Mouse (Mus musculus): ENCODE results near the gene Brd4.

Gene Brd4

DNA sequence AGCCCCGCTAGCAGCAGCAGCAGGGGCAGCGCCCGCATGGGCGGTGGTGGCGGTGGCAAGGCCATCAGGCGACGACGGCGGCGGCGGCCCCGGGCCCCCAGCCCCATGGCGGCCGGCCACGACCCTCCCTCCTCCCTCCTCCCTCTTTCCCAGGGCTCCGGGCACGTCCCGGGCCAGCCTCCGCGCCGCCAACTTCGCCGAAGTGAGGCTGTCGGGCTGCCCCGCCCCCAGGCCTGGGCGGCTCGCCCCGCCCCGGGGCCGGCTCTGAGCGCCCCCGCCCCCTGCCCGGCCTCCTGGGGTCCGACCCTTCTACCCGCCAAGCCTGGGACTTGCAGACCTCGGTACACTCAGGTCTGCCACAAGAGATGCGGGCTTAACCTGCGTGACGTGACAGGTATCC is 117.8 kb downstream of the Brd4 start, which contains the start of gene Notch3:
Notch3 (minus strand) TSS at position 166 of the 400 bp plus-strand sequence.
- no peak for DNase-seq (ENCODE audit: low spot score)

DNA sequence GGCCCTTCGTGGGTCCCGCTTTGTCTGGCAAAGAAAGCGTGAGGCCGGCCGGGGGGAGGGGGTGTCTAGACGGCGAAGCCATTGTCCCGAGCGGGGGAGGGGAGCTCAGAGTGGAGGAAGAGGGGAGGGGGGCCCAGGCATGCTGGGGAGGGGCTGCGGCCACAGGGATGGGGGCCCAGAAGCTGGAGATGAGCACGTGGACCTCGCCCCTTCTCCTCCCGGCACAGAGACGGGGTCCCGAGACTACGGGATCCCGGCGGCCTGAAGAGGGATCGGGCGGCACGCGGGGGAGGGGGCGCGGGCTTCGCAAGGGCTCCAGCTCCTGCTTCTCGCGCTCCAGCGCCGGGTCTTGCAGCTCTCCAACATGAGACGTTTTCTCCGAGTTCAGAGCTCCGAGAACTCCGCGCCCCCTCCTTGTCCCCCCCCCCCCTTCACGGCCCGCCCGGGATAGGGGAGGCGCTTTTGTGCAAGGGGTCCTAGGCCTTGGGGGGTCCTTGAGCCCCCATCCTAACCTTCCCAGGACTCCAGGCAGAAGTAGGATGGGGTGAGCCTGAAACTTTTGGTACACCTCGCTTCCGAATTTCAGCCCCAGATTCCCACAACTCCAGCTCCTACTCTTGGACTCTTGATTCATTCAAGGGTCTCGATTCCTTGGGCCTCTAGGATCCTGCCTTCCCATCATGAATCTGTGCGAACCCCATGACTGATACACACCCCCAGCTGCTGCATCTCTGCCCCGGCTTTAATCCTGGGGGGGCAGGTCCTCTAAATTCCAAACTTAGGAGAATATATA is 118.5 kb downstream of the Brd4 start:
- DNase-seq (ENCODE audit: low spot score): no peak

DNA sequence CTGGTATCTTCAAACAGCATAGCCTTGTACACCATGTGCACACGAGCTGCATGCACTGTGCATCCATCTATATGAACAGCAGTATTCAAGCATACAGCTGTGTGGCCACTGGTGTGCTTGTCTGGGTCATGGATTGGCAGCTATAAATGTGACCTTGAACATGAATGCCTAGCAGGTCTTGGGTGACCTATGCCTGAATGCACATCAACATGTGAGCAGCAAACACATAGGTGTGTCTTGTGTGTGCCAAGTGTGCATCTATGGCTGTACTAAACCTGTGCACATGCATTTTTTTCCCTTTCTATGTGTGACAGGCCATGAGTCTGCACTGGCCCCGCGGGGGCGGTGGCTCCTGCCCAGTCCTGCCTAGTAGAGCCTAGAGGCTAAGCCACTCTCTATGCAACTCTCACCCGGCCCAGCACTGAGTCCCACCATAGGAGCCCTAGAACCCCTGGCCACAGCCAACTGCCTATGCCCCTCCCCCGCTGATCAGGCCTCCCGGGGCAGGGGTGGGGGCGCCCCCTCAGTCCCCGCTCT is 119.2 kb downstream of the Brd4 start:
- no peak for DNase-seq (ENCODE audit: low spot score)

DNA sequence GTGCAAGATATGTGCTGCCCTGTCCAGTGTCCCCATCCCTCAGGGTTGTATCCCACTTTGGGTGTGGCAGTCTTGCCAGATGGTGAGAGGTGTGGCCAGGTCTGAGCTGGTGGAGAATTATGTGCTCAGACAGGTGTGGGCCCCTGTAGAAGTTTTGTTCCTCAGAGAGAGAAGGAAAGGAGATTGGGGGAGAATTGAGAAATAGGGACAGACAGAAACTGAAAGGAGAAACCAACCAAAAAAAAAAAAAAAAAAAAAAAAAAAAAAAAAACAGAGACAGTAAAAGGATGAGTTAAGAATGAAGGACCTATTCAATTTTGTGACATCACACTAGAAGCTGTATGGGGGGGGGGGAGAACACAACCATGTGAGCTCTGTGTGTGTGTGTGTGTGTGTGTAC is 119.7 kb downstream of the Brd4 start:
- no peak for DNase-seq (ENCODE audit: low spot score)

DNA sequence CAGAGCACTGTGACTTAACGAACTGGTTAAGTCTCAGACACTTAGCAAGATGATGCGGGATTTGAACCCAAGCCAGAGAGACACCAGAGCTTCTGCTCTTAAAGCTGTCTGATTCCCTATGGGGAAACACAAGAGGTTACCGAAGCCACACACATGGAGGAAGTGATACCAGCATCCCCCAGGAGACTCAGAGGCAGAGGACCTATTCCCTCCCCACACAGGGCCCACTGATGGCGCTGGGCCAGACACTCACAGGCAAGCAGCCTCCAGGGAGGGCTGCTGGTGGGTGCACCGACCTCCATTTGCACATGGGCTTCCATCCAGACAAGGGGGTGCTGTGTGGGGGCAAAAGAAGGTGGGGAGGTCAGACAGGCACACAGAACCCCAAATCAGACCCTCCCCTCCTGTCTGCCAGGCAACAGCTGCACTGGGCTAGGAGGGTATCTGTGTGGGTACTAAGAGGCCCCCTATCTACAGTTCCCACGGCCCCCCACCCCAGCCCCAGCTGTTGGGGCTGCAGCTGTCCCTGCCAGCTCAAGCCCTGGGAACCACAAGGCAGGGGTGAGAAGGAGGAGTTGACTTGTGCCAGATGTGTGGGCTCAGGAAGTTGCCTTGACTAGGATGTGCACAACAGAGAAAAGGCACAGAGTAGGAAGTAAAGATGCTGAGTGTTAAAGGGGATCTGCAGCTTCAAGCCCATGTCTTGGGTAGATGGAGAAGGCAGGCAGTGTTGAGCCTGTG is 120.4 kb downstream of the Brd4 start:
- DNase-seq (ENCODE audit: low spot score): no peak

DNA sequence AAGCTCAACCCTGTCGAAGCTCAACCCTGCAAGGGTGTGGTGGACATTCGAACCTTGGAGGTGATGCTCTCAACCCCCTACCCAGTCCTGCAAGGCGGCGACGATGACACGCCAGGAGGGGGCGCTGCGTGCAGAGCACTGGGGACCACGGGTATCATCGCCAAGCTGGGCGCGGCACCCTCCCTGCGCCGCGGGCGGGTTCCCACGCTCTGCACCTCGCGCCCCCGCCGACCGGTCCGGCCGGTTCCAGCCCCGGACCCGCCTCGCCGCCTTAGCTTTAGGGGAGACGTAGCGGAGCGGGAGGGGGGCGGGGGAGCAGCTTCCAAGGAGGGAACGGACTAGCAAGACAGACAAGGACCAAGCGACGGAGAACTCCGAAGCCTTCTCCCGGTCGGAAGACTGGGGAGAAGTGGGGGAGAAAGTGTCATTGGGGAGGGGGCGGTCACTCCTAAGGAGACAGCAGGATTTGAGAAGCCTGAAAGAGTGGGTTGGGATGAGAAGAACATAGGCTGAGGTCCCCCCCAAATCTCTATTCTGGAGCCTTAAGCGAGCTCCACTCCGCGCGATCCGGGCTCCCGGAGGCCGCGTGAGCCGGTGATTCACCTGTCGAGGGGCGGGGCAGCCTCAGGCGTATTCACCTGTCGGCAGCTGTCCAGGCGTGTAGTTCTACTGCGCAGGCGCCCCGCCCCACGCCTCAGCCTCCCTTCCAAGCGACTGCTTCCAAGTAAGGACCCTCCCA is 122.2 kb downstream of the Brd4 start:
- DNase-seq (ENCODE audit: low spot score): no peak

DNA sequence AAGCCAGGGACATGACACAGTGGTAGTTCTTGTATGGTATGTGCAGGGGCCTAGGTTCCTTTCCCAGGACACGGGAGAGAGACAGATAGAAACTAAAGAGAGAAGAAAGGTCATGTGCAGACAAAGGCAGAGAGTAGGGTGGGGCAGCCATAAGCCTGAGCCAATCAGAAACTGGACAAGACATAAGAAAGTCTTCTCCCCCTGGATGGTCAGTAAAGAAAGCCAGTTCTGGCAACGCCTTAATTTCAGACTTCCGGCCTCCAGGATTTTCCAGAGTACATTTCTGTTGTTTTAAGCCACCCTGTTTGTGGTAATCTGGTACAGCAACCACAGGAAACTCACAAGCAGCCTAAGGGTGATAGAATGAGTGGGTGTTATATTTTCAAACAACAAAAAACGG is 123.6 kb downstream of the Brd4 start:
- no peak for DNase-seq (ENCODE audit: low spot score)

DNA sequence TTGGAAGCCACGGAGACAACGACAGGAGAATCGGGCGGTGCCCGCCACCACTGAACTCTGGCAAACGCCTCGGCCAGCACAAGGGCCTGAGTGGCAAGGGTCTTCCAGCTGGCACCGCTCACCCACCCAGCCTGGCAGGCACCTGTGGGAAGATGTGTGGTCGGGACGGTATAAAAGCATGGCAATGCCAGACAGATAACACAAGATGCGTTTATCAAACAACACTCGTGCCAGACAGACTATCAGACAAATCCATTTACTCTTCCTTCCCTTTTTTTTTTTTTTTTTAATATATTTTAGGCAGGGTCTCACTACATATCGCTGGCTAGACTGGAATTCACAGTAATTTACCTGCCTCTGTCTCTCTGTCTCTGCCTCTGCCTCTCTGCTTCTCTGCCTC is 125.7 kb downstream of the Brd4 start:
- DNase-seq (ENCODE audit: low spot score): no peak

DNA sequence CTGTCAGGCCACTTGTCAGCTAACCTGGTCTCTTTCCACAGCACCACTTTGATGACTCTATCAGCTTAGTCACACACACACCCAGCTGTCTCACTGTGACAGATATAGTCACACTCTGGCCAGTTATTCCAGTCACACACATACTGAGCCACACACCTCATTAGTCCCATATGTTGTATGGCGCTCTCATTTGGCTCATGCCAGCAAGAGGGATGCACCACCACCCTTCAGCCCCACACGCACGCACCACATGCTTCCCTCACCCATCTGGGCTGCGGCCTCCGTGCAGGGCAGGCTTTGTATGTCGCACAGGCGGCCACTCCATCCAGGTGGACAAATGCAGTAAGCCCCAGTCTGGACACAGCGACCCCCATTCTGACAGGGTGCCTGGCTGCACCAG is 137.8 kb downstream of the Brd4 start:
- DNase-seq (ENCODE audit: low spot score): no peak
